Mouse (Mus musculus): ENCODE results near the gene Pam16.

- TF ChIP-seq CTCF (IDR thresholded peaks at IDR 0.05; ENCODE audit: low read depth) = no peak
- no peak for TF ChIP-seq EP300 (IDR thresholded peaks at IDR 0.05; ENCODE audit: low read depth)
Observed at GRCm38 (mm10) chr16:4656571-4657081, 31.8 kb upstream of the Pam16 start.

Data from liver, postnatal 0 days (tissue).